Mouse (Mus musculus) forebrain, embryonic 13.5 days (tissue): ENCODE measurements at regions not wholly inside any gene's neighbourhood (a gene's known extent, or its start where the extent isn't known, plus 50 kb on each side); places are given as distances from the start of the nearest gene placed in this dataset.
"Not testable (repeated sequence)": the region's sequence is repeated elsewhere in the genome, so short reads cannot be mapped to it uniquely, and the experiment has no call there.

Experiments used
- ATAC-seq: fragments of 200-750 bp; cut with Nextera tagmentation; 2 replicates; pipeline ENCODE4 v1.8.0; 2017
- H3K27ac ChIP-seq: fragments of 300-500 bp; sonication (generic); 2 replicates; pipeline ENCODE4 v1.5.1; 2015; ENCODE audit warnings: inconsistent platforms, mild to moderate bottlenecking, moderate library complexity
- H3K27me3 ChIP-seq: fragments of 300-500 bp; sonication (generic); 2 replicates; pipeline ENCODE4 v1.6.1; 2015; ENCODE audit warnings: mild to moderate bottlenecking, inconsistent platforms
- H3K36me3 ChIP-seq: fragments of 300-500 bp; sonication (generic); 2 replicates; pipeline ENCODE4 v1.6.1; 2015; ENCODE audit warnings: mild to moderate bottlenecking, inconsistent platforms; ENCODE audit not compliant: poor library complexity, severe bottlenecking
- H3K4me1 ChIP-seq: fragments of 300-500 bp; sonication (generic); 2 replicates; pipeline ENCODE4 v1.6.1; 2015; ENCODE audit warnings: inconsistent platforms
- H3K4me2 ChIP-seq: fragments of 300-500 bp; sonication (generic); 2 replicates; pipeline ENCODE4 v1.6.1; 2015; ENCODE audit warnings: inconsistent platforms, mild to moderate bottlenecking, moderate library complexity
- H3K4me3 ChIP-seq: fragments of 300-500 bp; sonication (generic); 2 replicates; pipeline ENCODE4 v1.5.1; 2015; ENCODE audit warnings: mild to moderate bottlenecking, inconsistent platforms
- H3K9ac ChIP-seq: fragments of 300-500 bp; sonication (generic); 2 replicates; pipeline ENCODE4 v1.6.1; 2015; ENCODE audit warnings: mild to moderate bottlenecking, inconsistent platforms
- H3K9me3 ChIP-seq: fragments of 300-500 bp; sonication (generic); replicated peaks from 2 replicates; pipeline ENCODE4 v1.6.1; 2016; ENCODE audit warnings: inconsistent platforms
- WGBS: fragments of 180-500 bp; shearing (Covaris S2); methylation state at CpG from one replicate; pipeline ENCODE4 v1.1.7; 2015; 5-methylcytosine and 5-hydroxymethylcytosine counted together

- no peak; the same call in 1 of the 2 replicates for ATAC-seq
- 37% methylated on average over 3 of the region's 3 CpGs for WGBS
- H3K4me2 ChIP-seq: no peak overlapping the region
- no peak overlapping the region for H3K27ac ChIP-seq
- no peaks in the 10 kb centered on the region for H3K9me3 ChIP-seq
- no peaks in the 10 kb centered on the region for H3K36me3 ChIP-seq
- no peak overlapping the region for H3K4me3 ChIP-seq
- H3K27me3 ChIP-seq: no peaks in the 10 kb centered on the region
- H3K9ac ChIP-seq: no peak overlapping the region
- H3K4me1 ChIP-seq: peaks cover 10% of the 10 kb centered on the region
Observed at GRCm38 (mm10) chr2:108827974-108828700, 452.4 kb upstream of the Kif18a start.

- not testable (repeated sequence) for H3K36me3 ChIP-seq, H3K27ac ChIP-seq, H3K9me3 ChIP-seq, H3K4me3 ChIP-seq, H3K9ac ChIP-seq, H3K27me3 ChIP-seq, H3K4me2 ChIP-seq, ATAC-seq, H3K4me1 ChIP-seq
- WGBS: 31% methylated on average over 2 of the region's 2 CpGs
Observed at GRCm38 (mm10) chr2:108843855-108844254, 436.7 kb upstream of the Kif18a start.

- Histone ChIP-seq H3K27me3 (no peaks in the 10 kb centered on the region), H3K27ac (no peak overlapping the region), H3K36me3 (no peaks in the 10 kb centered on the region), H3K4me2 (no peak overlapping the region), H3K4me1 (no peaks in the 10 kb centered on the region), H3K4me3 (no peak overlapping the region), H3K9ac (no peak overlapping the region), H3K9me3 (no peaks in the 10 kb centered on the region)
- WGBS: 91% methylated on average over 3 of the region's 3 CpGs
- ATAC-seq: no peak
Observed at GRCm38 (mm10) chr2:108848051-108848450, 432.5 kb upstream of the Kif18a start.

- 6% methylated on average over 2 of the region's 2 CpGs for WGBS
- no peaks in the 10 kb centered on the region for H3K27me3 ChIP-seq
- H3K9me3 ChIP-seq: no peaks in the 10 kb centered on the region
- no peak overlapping the region for H3K4me3 ChIP-seq
- peaks cover 7% of the 10 kb centered on the region; the same call in 1 of the 2 replicates for H3K4me1 ChIP-seq
- H3K36me3 ChIP-seq: no peaks in the 10 kb centered on the region
- no peak overlapping the region for H3K9ac ChIP-seq
- no peak overlapping the region for H3K27ac ChIP-seq
- ATAC-seq: peak; percentile 77
- H3K4me2 ChIP-seq: no peak overlapping the region
Observed at GRCm38 (mm10) chr2:108854399-108854798, 426.1 kb upstream of the Kif18a start.

GRCm38 (mm10) chr2:108877141-108877540 lies 403.4 kb upstream of the Kif18a start:
- Histone ChIP-seq H3K36me3 (no peaks in the 10 kb centered on the region), H3K9ac (no peak overlapping the region), H3K9me3 (0 out of 2 replicates have a peak, but pooled peaks cover 2% of the 10 kb centered on the region), H3K27me3 (no peaks in the 10 kb centered on the region), H3K4me3 (no peak overlapping the region), H3K27ac (no peak overlapping the region), H3K4me2 (no peak overlapping the region), H3K4me1 (no peaks in the 10 kb centered on the region)
- ATAC-seq: 0 out of 2 replicates have a peak, but pooled peaks have one; percentile 53
- 72% methylated on average over 4 of the region's 4 CpGs for WGBS

GRCm38 (mm10) chr2:108877676-108878075 lies 402.9 kb upstream of the Kif18a start:
- Histone ChIP-seq H3K4me1 (no peaks in the 10 kb centered on the region), H3K9ac (no peak overlapping the region), H3K27ac (no peak overlapping the region), H3K9me3 (0 out of 2 replicates have a peak, but pooled peaks cover 2% of the 10 kb centered on the region), H3K4me2 (no peak overlapping the region), H3K27me3 (no peaks in the 10 kb centered on the region), H3K4me3 (no peak overlapping the region), H3K36me3 (no peaks in the 10 kb centered on the region)
- no peak for ATAC-seq
- 77% methylated on average over 3 of the region's 3 CpGs for WGBS

GRCm38 (mm10) chr2:108904121-108904733 lies 376.3 kb upstream of the Kif18a start:
- no peak overlapping the region for H3K9ac ChIP-seq
- H3K9me3 ChIP-seq: no peaks in the 10 kb centered on the region
- H3K4me1 ChIP-seq: no peaks in the 10 kb centered on the region
- H3K36me3 ChIP-seq: no peaks in the 10 kb centered on the region
- 58% methylated on average over 3 of the region's 3 CpGs for WGBS
- no peak overlapping the region for H3K4me3 ChIP-seq
- no peak overlapping the region for H3K4me2 ChIP-seq
- no peaks in the 10 kb centered on the region for H3K27me3 ChIP-seq
- H3K27ac ChIP-seq: no peak overlapping the region
- peak; percentile 85 for ATAC-seq

- no peak overlapping the region for H3K9ac ChIP-seq
- no peak for ATAC-seq
- no peaks in the 10 kb centered on the region for H3K36me3 ChIP-seq
- no peaks in the 10 kb centered on the region for H3K9me3 ChIP-seq
- no peak overlapping the region for H3K4me2 ChIP-seq
- WGBS: 81% methylated on average over 2 of the region's 2 CpGs
- H3K27me3 ChIP-seq: no peaks in the 10 kb centered on the region
- H3K27ac ChIP-seq: no peak overlapping the region
- H3K4me1 ChIP-seq: no peaks in the 10 kb centered on the region
- no peak overlapping the region for H3K4me3 ChIP-seq
Observed at GRCm38 (mm10) chr2:108913555-108913954, 367.0 kb upstream of the Kif18a start.

GRCm38 (mm10) chr2:108913967-108914366 lies 366.6 kb upstream of the Kif18a start:
- H3K9me3 ChIP-seq: no peaks in the 10 kb centered on the region
- no peaks in the 10 kb centered on the region for H3K4me1 ChIP-seq
- H3K27ac ChIP-seq: no peak overlapping the region
- H3K4me3 ChIP-seq: no peak overlapping the region
- no peaks in the 10 kb centered on the region for H3K36me3 ChIP-seq
- no peak overlapping the region for H3K4me2 ChIP-seq
- H3K27me3 ChIP-seq: no peaks in the 10 kb centered on the region
- no peak overlapping the region for H3K9ac ChIP-seq
- WGBS: 74% methylated on average over 3 of the region's 3 CpGs
- no peak for ATAC-seq

GRCm38 (mm10) chr2:108919500-108920045 lies 361.0 kb upstream of the Kif18a start:
- no peak overlapping the region for H3K27ac ChIP-seq
- no peaks in the 10 kb centered on the region for H3K9me3 ChIP-seq
- WGBS: 81% methylated on average over 3 of the region's 3 CpGs
- no peaks in the 10 kb centered on the region for H3K4me1 ChIP-seq
- no peaks in the 10 kb centered on the region for H3K27me3 ChIP-seq
- H3K9ac ChIP-seq: no peak overlapping the region
- H3K36me3 ChIP-seq: no peaks in the 10 kb centered on the region
- no peak overlapping the region for H3K4me2 ChIP-seq
- no peak for ATAC-seq
- H3K4me3 ChIP-seq: no peak overlapping the region

GRCm38 (mm10) chr2:108920111-108920510 lies 360.4 kb upstream of the Kif18a start:
- 0 out of 2 replicates have a peak, but pooled peaks have one; percentile 33 for ATAC-seq
- Histone ChIP-seq H3K4me2 (no peak overlapping the region), H3K9me3 (no peaks in the 10 kb centered on the region), H3K27ac (no peak overlapping the region), H3K4me3 (no peak overlapping the region), H3K4me1 (no peaks in the 10 kb centered on the region), H3K36me3 (no peaks in the 10 kb centered on the region), H3K9ac (no peak overlapping the region), H3K27me3 (no peaks in the 10 kb centered on the region)
- WGBS: 66% methylated on average over 5 of the region's 5 CpGs

GRCm38 (mm10) chr2:108935981-108936762 lies 344.4 kb upstream of the Kif18a start:
- no peak overlapping the region for H3K4me2 ChIP-seq

More at GRCm38 (mm10) chr2:108935981-108936762, 344.4 kb upstream of the Kif18a start:
- peak overlapping the region; percentile 8; the same call in 1 of the 2 replicates for H3K27ac ChIP-seq
- H3K4me3 ChIP-seq: no peak overlapping the region
- 42% methylated on average over 5 of the region's 5 CpGs for WGBS
- H3K9ac ChIP-seq: no peak overlapping the region
- H3K27me3 ChIP-seq: no peaks in the 10 kb centered on the region
- no peaks in the 10 kb centered on the region for H3K9me3 ChIP-seq
- ATAC-seq: peak; percentile 92
- no peaks in the 10 kb centered on the region for H3K36me3 ChIP-seq
- H3K4me1 ChIP-seq: peaks cover 10% of the 10 kb centered on the region
